ENCODE assay signal across 14 mouse cellular contexts in genomic region chr16:67871304-67872022, GRCm38 (mm10).
DNase-seq lines count a peak whose midpoint lies in the region; ATAC-seq and TF ChIP-seq lines count a peak whose summit lies in the region.
"Had no signal": no experiment of that assay in that cellular context is flagged by ENCODE, and none has a peak within 500 bp of the region (broad histone marks: within the 10 kb centered on the region; RNA-seq: fewer than 3 reads in every experiment).

No protein-coding gene starts in this region.

- peak; percentile 3 for DNase-seq in embryo, embryonic 11 days
- DNase-seq in embryo, embryonic 10 days (ENCODE audit: low spot score), result no peak
- DNase-seq in neural tube, embryonic 10.5 days (ENCODE audit: extremely low spot score, low spot score), result no peak
- DNase-seq in midbrain, postnatal 0 days (ENCODE audit: low spot score), result peak; percentile 74
- no peak for DNase-seq in gastrocnemius, adult 2 months
- no peak for DNase-seq in kidney, adult 9 months
- DNase-seq: cerebellum, adult 8-10 months; layer of hippocampus, adult 9-11 months had no signal

- 23% methylated on average over 1 of the region's 1 CpGs for WGBS in neural tube, embryonic 12.5 days
- WGBS in hindbrain, embryonic 13.5 days, result 12% methylated on average over 1 of the region's 1 CpGs
- WGBS in midbrain, postnatal 0 days, result 33% methylated on average over 1 of the region's 1 CpGs

- H3K4me2 ChIP-seq in neural tube, embryonic 12.5 days (replicated peaks), result no peak overlapping the region
- H3K4me2 ChIP-seq in hindbrain, embryonic 13.5 days, result no peak overlapping the region
- no peak overlapping the region for H3K4me2 ChIP-seq in midbrain, postnatal 0 days (ENCODE audit: low read depth, low read length, poor library complexity, severe bottlenecking)
- H3K4me2 ChIP-seq: heart, embryonic 15.5 days had no signal

- H3K27ac ChIP-seq in neural tube, embryonic 12.5 days, result no peak overlapping the region
- H3K27ac ChIP-seq in hindbrain, embryonic 13.5 days, result no peak overlapping the region
- no peak overlapping the region for H3K27ac ChIP-seq in midbrain, postnatal 0 days (ENCODE audit: low read depth, low read length)
- H3K27ac ChIP-seq in gastrocnemius, adult 2 months, result no peak overlapping the region
- H3K27ac ChIP-seq: heart, embryonic 15.5 days; liver, embryonic 14.5 days; stomach, postnatal 0 days had no signal

- H3K9ac ChIP-seq in neural tube, embryonic 12.5 days, result no peak overlapping the region
- no peak overlapping the region for H3K9ac ChIP-seq in hindbrain, embryonic 13.5 days
- H3K9ac ChIP-seq in midbrain, postnatal 0 days (replicated peaks; ENCODE audit: low read length, poor library complexity, severe bottlenecking), result no peak overlapping the region
- H3K9ac ChIP-seq: heart, embryonic 15.5 days; liver, embryonic 14.5 days had no signal

- H3K4me3 ChIP-seq in neural tube, embryonic 12.5 days, result no peak overlapping the region
- no peak overlapping the region for H3K4me3 ChIP-seq in hindbrain, embryonic 13.5 days
- H3K4me3 ChIP-seq in midbrain, postnatal 0 days (ENCODE audit: low read depth, low read length), result no peak overlapping the region
- no peak overlapping the region for H3K4me3 ChIP-seq in gastrocnemius, adult 2 months
- H3K4me3 ChIP-seq: heart, embryonic 15.5 days had no signal

- no peaks in the 10 kb centered on the region for H3K9me3 ChIP-seq in neural tube, embryonic 12.5 days
- H3K9me3 ChIP-seq in hindbrain, embryonic 13.5 days, result no peaks in the 10 kb centered on the region
- no peaks in the 10 kb centered on the region for H3K9me3 ChIP-seq in midbrain, postnatal 0 days (ENCODE audit: low read length)
- H3K9me3 ChIP-seq: heart, embryonic 15.5 days had no signal

- no peaks in the 10 kb centered on the region for H3K36me3 ChIP-seq in neural tube, embryonic 12.5 days
- H3K36me3 ChIP-seq in hindbrain, embryonic 13.5 days, result no peaks in the 10 kb centered on the region
- H3K36me3 ChIP-seq in midbrain, postnatal 0 days (ENCODE audit: insufficient read depth, low read length), result no peaks in the 10 kb centered on the region
- H3K36me3 ChIP-seq: heart, embryonic 15.5 days had no signal

- no peaks in the 10 kb centered on the region for H3K4me1 ChIP-seq in neural tube, embryonic 12.5 days
- H3K4me1 ChIP-seq in hindbrain, embryonic 13.5 days (replicated peaks), result no peaks in the 10 kb centered on the region
- no peaks in the 10 kb centered on the region for H3K4me1 ChIP-seq in midbrain, postnatal 0 days (ENCODE audit: insufficient read depth, low read length)
- H3K4me1 ChIP-seq: heart, embryonic 15.5 days had no signal

- peak; percentile 89 for ATAC-seq in neural tube, embryonic 12.5 days (ENCODE audit: low FRiP score, low read depth)
- peak; percentile 63; the same call in 1 of the 2 replicates for ATAC-seq in hindbrain, embryonic 13.5 days (ENCODE audit: low FRiP score)
- no peak; the same call in 1 of the 2 replicates for ATAC-seq in midbrain, postnatal 0 days (ENCODE audit: low FRiP score)
- ATAC-seq: Patski had no signal

- no peaks in the 10 kb centered on the region for H3K27me3 ChIP-seq in neural tube, embryonic 12.5 days (replicated peaks)
- H3K27me3 ChIP-seq in hindbrain, embryonic 13.5 days, result no peaks in the 10 kb centered on the region
- no peaks in the 10 kb centered on the region for H3K27me3 ChIP-seq in midbrain, postnatal 0 days (ENCODE audit: insufficient read depth, low read length)
- H3K27me3 ChIP-seq: heart, embryonic 15.5 days; Patski had no signal

- intact Hi-C loops in gastrocnemius, adult 2 months (cut with DNase I), result no loop called here

- no peak for TF ChIP-seq CTCF in midbrain, postnatal 0 days (IDR thresholded peaks at IDR 0.05)
- TF ChIP-seq CTCF in gastrocnemius, adult 2 months (IDR thresholded peaks at IDR 0.05), result no peak

Comparison
In these comparisons a context has a peak if more than half of its experiments do, and no peak if none do; other contexts are left out.
1. DNase-seq: peak in embryo, embryonic 11 days (single experiment) and midbrain, postnatal 0 days (single experiment); none in embryo, embryonic 10 days (single experiment), neural tube, embryonic 10.5 days (single experiment), gastrocnemius, adult 2 months (single experiment) and kidney, adult 9 months (single experiment).